Mouse (Mus musculus) thymus, adult 2 months (tissue): ENCODE results near the gene Mrgpra1.
"Not testable (repeated sequence)": the region's sequence is repeated elsewhere in the genome, so short reads cannot be mapped to it uniquely, and the experiment has no call there.

Experiments
- CTCF ChIP-seq: fragments of 200-500 bp; IDR thresholded peaks from 2 replicates; pipeline ENCODE4 v1.5.1; 2012; ENCODE audit warnings: mild to moderate bottlenecking, control low read depth, low read length, moderate library complexity, borderline replicate concordance; ENCODE audit not compliant: control insufficient read depth, poor library complexity, insufficient read depth; ENCODE audit errors: extremely low read depth
- POLR2A ChIP-seq: fragments of 200-500 bp; IDR thresholded peaks from 2 replicates; pipeline ENCODE4 v1.6.1; 2012; ENCODE audit warnings: mild to moderate bottlenecking, low read length, control low read depth, moderate library complexity; ENCODE audit not compliant: control insufficient read depth, poor library complexity, insufficient read depth; ENCODE audit errors: extremely low read depth

- TF ChIP-seq CTCF, POLR2A: not testable (repeated sequence)
These were observed 49.4 kb downstream of the Mrgpra1 start for GRCm38 (mm10) chr7:47304661-47305060.
